Mouse (Mus musculus) c-Kit-negative CD71-positive TER-119-positive erythroid progenitor cells, embryonic 14.5 days (primary cell): ENCODE data around the gene Dpy19l1.

ENCODE experiments used
- DNase-seq: peaks from one replicate; pipeline ENCODE4 v3.0.0-alpha.2; 2013; ENCODE audit warnings: low read depth, low spot score

The Dpy19l1 gene

GRCm38 (mm10) chr9:24472514-24472913 is 30.4 kb downstream of the Dpy19l1 start:
- no peak for DNase-seq

- DNase-seq = no peak
Measured at GRCm38 (mm10) chr9:24470166-24470565, 32.8 kb downstream of the Dpy19l1 start.

DNA sequence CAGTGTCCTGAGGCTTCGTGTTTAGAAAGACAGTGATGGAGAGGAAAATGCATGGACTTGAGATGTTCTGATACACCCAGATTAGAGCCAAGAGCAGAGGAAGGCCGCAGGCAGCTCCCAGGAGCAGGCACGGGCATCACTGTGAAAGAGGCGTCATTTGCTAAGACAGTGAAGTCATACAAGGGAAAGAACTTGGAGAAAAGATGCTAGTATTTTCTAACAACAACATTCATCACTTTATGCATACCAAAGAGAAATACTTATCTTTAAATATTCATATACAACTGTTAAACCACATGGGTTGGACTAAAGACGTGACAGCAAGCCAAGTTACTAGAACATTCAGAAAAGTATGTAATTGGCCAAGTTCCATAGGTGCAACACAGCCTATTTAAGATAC is 35.8 kb downstream of the Dpy19l1 start:
- no peak for DNase-seq

- DNase-seq = no peak
Measured at GRCm38 (mm10) chr9:24466649-24467048, 36.3 kb downstream of the Dpy19l1 start.

GRCm38 (mm10) chr9:24461379-24461961 is 41.5 kb downstream of the Dpy19l1 start:
- DNase-seq = no peak

GRCm38 (mm10) chr9:24453833-24454232 is 49.1 kb downstream of the Dpy19l1 start:
- no peak for DNase-seq

DNA sequence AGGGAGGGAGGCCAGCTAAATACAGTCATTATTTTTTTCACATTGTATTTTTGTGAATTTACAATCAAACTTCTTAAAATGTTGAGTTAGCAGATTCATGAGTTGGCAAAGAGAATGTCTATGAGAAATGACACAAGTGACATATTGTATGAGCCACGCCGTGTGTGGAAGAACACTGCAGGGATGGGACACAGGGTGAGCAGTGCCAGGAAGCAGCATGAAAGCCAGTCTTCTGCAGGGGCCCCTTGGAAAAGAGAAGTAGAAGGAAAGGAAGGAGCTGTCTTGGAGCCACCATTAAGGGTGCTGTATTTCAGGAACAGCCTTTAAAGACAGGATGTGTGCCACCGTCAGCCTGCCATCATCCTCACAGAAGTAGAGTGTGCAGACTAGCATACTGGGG is 52.0 kb downstream of the Dpy19l1 start:
- no peak for DNase-seq

DNA sequence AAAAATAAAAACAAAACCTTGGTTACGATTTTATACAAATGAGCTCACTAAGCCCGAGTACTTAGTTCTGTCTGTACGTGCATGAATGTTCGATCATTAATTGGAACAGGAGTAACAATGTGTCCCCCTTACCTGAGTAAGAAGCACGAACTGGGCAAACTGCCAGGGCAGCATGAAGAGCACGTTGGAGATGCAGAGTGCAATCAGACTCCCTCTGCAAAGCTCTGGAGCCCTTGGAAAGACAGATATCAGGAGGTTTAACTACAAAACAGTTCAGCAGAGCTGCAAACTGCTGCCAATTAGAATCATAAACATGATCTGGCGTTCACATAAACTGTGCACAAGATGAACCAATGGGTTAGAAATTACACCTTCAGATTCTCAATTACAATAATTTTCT is 52.4 kb downstream of the Dpy19l1 start:
- DNase-seq = no peak

DNA sequence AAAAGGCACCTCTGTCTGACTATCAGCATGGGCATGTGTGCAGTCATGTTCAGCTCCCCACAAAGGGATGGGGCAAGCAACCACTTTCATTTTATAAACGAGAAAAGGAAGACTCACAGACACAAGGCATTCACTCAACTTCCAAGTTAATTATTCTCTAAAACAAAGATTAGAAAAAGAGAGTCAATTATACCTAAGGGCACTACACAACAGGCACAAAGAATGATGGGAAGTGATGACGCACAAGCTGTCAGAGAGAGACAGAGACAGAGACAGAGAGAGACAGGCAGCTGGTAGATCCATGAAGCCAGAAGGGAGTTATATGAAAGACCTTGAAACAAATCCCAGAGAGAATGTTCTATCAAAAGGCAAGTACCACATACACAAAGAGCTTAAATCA is 68.0 kb downstream of the Dpy19l1 start:
- no peak for DNase-seq

- DNase-seq = no peak
Measured at GRCm38 (mm10) chr9:24429721-24430120, 73.2 kb downstream of the Dpy19l1 start.

DNA sequence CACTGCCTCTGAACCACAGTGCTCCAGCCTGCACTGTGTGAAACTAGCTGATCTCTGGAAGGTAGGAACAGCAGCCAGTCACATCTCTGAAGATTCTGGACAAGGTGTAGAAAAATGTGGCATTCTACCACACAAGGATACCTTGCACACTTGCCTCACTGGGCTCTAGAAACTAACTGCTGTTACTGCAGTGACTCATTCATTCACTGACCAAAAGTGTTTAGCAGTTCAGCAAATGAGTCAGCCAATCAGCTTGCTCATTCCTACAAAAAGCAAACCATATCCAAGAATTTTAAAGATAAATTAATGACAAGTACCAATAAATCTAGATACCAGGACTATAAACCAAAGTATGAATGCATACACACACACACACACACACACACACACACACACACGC is 77.3 kb downstream of the Dpy19l1 start:
- DNase-seq = no peak

GRCm38 (mm10) chr9:24423241-24423640 is 79.7 kb downstream of the Dpy19l1 start:
- DNase-seq = no peak

DNA sequence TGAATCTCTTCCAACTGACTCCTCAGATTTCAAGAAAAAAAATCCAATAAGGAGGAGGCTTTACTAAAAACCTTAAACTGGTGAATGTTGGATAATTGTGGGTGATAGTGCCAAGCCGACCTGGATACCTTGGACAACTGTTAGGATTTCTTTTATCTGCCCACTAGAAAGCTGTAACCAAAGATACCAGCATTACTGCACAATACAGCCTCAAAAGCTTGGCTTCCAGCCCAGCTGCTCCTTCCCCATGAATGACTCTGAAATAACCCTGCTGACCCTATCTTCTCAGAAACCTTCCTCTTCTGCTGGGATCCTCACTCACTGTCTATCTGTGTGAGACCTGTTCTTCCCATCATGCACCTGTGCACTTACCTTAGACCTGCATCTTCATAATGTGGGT is 81.1 kb downstream of the Dpy19l1 start:
- no peak for DNase-seq

DNA sequence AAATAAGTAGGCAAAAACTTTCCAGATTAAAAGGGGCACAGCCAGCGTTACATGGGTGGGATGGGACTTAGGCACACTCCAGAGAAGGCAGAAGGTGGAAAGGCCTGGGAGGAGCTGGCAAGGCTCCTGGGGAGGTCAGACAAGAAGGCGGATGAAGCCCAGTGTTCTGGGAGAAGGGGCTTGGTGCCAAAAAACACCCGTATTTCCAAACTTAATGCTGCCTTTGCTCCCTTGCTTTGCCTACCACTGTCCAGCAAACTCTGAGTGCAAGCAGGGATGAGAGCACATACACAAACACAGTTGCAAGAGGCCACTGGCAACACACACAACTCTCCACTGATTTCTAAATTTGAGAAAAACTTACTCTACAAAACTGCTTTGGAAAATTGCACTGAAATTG is 81.7 kb downstream of the Dpy19l1 start:
- DNase-seq = no peak

GRCm38 (mm10) chr9:24420144-24420543 is 82.8 kb downstream of the Dpy19l1 start:
- no peak for DNase-seq

- no peak for DNase-seq
Measured at GRCm38 (mm10) chr9:24418281-24418680, 84.7 kb downstream of the Dpy19l1 start.

GRCm38 (mm10) chr9:24411483-24411882 is 91.5 kb downstream of the Dpy19l1 start:
- no peak for DNase-seq

- no peak for DNase-seq
Measured at GRCm38 (mm10) chr9:24410439-24410838, 92.5 kb downstream of the Dpy19l1 start.

GRCm38 (mm10) chr9:24407992-24408391 is 94.9 kb downstream of the Dpy19l1 start:
- DNase-seq = no peak

GRCm38 (mm10) chr9:24394146-24394545 is 108.8 kb downstream of the Dpy19l1 start:
- DNase-seq = no peak

DNA sequence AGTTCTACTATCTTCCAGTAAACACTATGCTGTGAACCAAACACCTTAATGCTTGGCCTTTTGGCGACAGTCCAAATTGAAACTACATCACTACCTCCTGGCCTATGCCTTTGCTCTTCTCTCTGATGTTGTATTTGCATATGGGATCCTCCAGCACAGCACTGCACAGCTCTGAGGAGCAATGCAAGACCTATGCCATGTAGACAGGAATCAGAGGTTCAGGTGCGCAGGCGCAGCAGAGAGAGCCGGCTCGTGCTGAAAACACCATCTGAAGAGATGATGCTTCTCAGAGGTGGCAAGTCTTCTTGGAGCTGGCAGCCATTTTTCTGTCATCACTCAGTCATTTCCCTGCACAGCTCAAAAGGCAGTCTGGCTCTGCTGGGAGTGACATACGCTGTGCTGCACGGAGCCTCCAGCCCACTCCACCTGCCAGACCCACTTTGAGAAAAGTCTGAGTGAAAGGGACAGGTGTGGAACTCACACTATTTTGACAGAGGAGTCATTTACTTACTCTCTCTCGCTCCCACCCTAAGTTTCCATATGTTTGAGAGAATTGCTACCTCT is 112.1 kb downstream of the Dpy19l1 start:
- DNase-seq = no peak

DNA sequence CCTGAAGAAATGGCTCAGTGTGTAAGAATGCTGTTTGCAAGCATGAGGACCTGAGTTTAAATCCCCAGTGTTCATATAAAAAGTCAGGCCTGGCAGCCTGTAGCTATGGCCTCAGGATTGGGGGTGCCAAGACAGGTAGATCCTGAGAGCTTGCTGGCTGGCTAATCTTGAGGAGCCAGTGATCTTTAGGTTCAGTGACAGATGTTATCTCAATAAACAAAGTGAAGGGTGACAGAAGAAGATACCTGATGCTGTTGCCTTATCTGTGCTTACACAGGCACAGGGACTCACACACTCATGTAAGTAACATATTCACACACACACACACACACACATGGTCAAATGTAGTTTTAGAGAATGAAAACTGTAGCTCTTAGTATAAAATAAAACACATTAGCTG is 115.7 kb downstream of the Dpy19l1 start:
- DNase-seq = no peak

DNA sequence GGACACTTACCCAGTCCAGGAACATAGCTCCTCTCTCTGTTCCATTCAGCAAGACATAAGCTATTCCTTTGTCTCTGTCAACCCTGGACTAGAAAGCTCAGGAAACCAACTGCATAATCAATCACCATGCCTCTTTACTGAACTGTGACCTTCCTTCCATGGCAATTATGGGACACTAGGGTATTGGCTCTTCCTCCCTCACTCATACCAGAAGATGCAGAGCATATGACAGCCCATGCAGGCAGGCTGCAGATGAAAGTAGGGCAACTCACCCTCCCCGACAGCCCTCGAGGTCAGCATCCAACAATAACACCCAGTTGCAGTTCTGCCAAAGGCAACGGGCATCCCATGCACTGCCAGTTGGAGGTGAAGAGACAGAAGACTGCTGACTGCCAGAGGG is 123.6 kb downstream of the Dpy19l1 start:
- DNase-seq = no peak

DNA sequence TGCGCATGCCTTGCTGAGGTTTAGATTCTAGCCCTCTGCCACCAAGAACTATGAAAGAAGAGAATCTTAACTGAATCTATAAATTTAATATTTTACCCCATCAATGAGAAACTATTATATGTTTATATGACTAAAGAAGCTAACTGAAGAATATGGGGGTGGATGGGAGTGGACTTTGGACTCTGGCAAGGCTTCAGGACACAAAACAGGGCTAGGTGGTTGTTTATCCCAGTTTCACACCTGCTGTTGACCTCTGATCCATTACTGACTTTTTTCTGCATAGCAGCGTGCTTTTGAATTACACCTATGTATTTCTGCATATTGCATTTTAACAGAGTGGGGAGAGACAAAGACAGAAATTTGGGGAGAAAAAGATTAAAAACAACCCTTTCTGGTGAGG is 124.1 kb downstream of the Dpy19l1 start:
- DNase-seq = no peak
